Mouse (Mus musculus): ENCODE results near the gene Limk2. TPM values are rescaled to one million over a fixed set of nuclear protein-coding genes. Genes with fewer than 3 reads are reported as not detected.

Limk2 gene
- polyA plus RNA-seq, 1 experiment from 2014 or later = 74.8 TPM

GRCm38 (mm10) chr11:3370928-3371598 is 37.9 kb downstream of the Limk2 start:
- Histone ChIP-seq H3K4me3 (ENCODE audit: low read depth, low read length) (peak overlapping the region; percentile 55), H3K9me3 (ENCODE audit: control insufficient read depth, low read length) (no peaks in the 10 kb centered on the region), H3K9ac (ENCODE audit: low read depth, low read length) (peak overlapping the region; percentile 74), H3K4me2 (replicated peaks; ENCODE audit: low read depth, low read length) (peak overlapping the region; percentile 72), H3K4me1 (replicated peaks; ENCODE audit: control insufficient read depth, insufficient read depth, low read length) (peaks cover 4% of the 10 kb centered on the region; the same call in 1 of the 2 replicates), H3K27ac (ENCODE audit: low read depth, low read length) (peak overlapping the region; percentile 83), H3K27me3 (ENCODE audit: control insufficient read depth, insufficient read depth, low read length) (no peaks in the 10 kb centered on the region), H3K36me3 (ENCODE audit: control insufficient read depth, insufficient read depth, low read length) (no peaks in the 10 kb centered on the region)
- 2% methylated on average over 27 of the region's 27 CpGs for WGBS
- peak; percentile 88 for DNase-seq (ENCODE audit: low spot score)
- ATAC-seq (ENCODE audit: low FRiP score) = peak; percentile 96

GRCm38 (mm10) chr11:3370162-3370561 is 38.8 kb downstream of the Limk2 start:
- peaks cover 4% of the 10 kb centered on the region; the same call in 1 of the 2 replicates for H3K4me1 ChIP-seq (replicated peaks; ENCODE audit: control insufficient read depth, insufficient read depth, low read length)
- H3K27ac ChIP-seq (ENCODE audit: low read depth, low read length) = no peak overlapping the region
- H3K4me2 ChIP-seq (replicated peaks; ENCODE audit: low read depth, low read length) = peak overlapping the region; percentile 72
- no peaks in the 10 kb centered on the region for H3K27me3 ChIP-seq (ENCODE audit: control insufficient read depth, insufficient read depth, low read length)
- WGBS = 79% methylated on average over 2 of the region's 2 CpGs
- H3K9ac ChIP-seq (ENCODE audit: low read depth, low read length) = peak overlapping the region; percentile 43
- H3K9me3 ChIP-seq (ENCODE audit: control insufficient read depth, low read length) = no peaks in the 10 kb centered on the region
- no peaks in the 10 kb centered on the region for H3K36me3 ChIP-seq (ENCODE audit: control insufficient read depth, insufficient read depth, low read length)
- H3K4me3 ChIP-seq (ENCODE audit: low read depth, low read length) = peak overlapping the region; percentile 55
- no peak for ATAC-seq (ENCODE audit: low FRiP score)
- no peak for DNase-seq (ENCODE audit: low spot score)

GRCm38 (mm10) chr11:3369449-3369848 is 39.5 kb downstream of the Limk2 start:
- ATAC-seq (ENCODE audit: low FRiP score) (no peak), DNase-seq (ENCODE audit: low spot score) (no peak)
- peaks cover 4% of the 10 kb centered on the region; the same call in 1 of the 2 replicates for H3K4me1 ChIP-seq (replicated peaks; ENCODE audit: control insufficient read depth, insufficient read depth, low read length)
- 0 out of 2 replicates have a peak overlapping the region, but pooled peaks have one; percentile 6 for H3K4me3 ChIP-seq (ENCODE audit: low read depth, low read length)
- no peak overlapping the region for H3K27ac ChIP-seq (ENCODE audit: low read depth, low read length)
- no peaks in the 10 kb centered on the region for H3K36me3 ChIP-seq (ENCODE audit: control insufficient read depth, insufficient read depth, low read length)
- 78% methylated on average over 5 of the region's 5 CpGs for whole genome bisulfite sequencing
- H3K27me3 ChIP-seq (ENCODE audit: control insufficient read depth, insufficient read depth, low read length) = no peaks in the 10 kb centered on the region
- H3K9me3 ChIP-seq (ENCODE audit: control insufficient read depth, low read length) = no peaks in the 10 kb centered on the region
- H3K4me2 ChIP-seq (replicated peaks; ENCODE audit: low read depth, low read length) = peak overlapping the region; percentile 72
- H3K9ac ChIP-seq (ENCODE audit: low read depth, low read length) = no peak overlapping the region

- DNase-seq (ENCODE audit: low spot score) = no peak
- no peaks in the 10 kb centered on the region for H3K9me3 ChIP-seq (ENCODE audit: control insufficient read depth, low read length)
- peaks cover 4% of the 10 kb centered on the region; the same call in 1 of the 2 replicates for H3K4me1 ChIP-seq (replicated peaks; ENCODE audit: control insufficient read depth, insufficient read depth, low read length)
- H3K27me3 ChIP-seq (ENCODE audit: control insufficient read depth, insufficient read depth, low read length) = no peaks in the 10 kb centered on the region
- ATAC-seq (ENCODE audit: low FRiP score) = no peak
- WGBS = 64% methylated on average over 7 of the region's 7 CpGs
- H3K4me3 ChIP-seq (ENCODE audit: low read depth, low read length) = 0 out of 2 replicates have a peak overlapping the region, but pooled peaks have one; percentile 6
- no peaks in the 10 kb centered on the region for H3K36me3 ChIP-seq (ENCODE audit: control insufficient read depth, insufficient read depth, low read length)
- peak overlapping the region; percentile 8; the same call in 1 of the 2 replicates for H3K4me2 ChIP-seq (replicated peaks; ENCODE audit: low read depth, low read length)
- H3K9ac ChIP-seq (ENCODE audit: low read depth, low read length) = no peak overlapping the region
- H3K27ac ChIP-seq (ENCODE audit: low read depth, low read length) = no peak overlapping the region
These were observed 40.0 kb downstream of the Limk2 start for GRCm38 (mm10) chr11:3368983-3369382.

GRCm38 (mm10) chr11:3366411-3366810 is 42.6 kb downstream of the Limk2 start:
- ATAC-seq (ENCODE audit: low FRiP score) = no peak
- no peaks in the 10 kb centered on the region for H3K27me3 ChIP-seq (ENCODE audit: control insufficient read depth, insufficient read depth, low read length)
- no peaks in the 10 kb centered on the region for H3K36me3 ChIP-seq (ENCODE audit: control insufficient read depth, insufficient read depth, low read length)
- 90% methylated on average over 7 of the region's 7 CpGs for WGBS
- no peak overlapping the region for H3K4me2 ChIP-seq (replicated peaks; ENCODE audit: low read depth, low read length)
- no peak overlapping the region for H3K27ac ChIP-seq (ENCODE audit: low read depth, low read length)
- no peak overlapping the region for H3K9ac ChIP-seq (ENCODE audit: low read depth, low read length)
- H3K9me3 ChIP-seq (ENCODE audit: control insufficient read depth, low read length) = peaks cover 4% of the 10 kb centered on the region; the same call in 1 of the 2 replicates
- peaks cover 2% of the 10 kb centered on the region; the same call in 1 of the 2 replicates for H3K4me1 ChIP-seq (replicated peaks; ENCODE audit: control insufficient read depth, insufficient read depth, low read length)
- no peak for DNase-seq (ENCODE audit: low spot score)
- H3K4me3 ChIP-seq (ENCODE audit: low read depth, low read length) = no peak overlapping the region

GRCm38 (mm10) chr11:3362854-3363253 is 46.1 kb downstream of the Limk2 start:
- WGBS = 89% methylated on average over 3 of the region's 3 CpGs
- Histone ChIP-seq H3K4me2 (replicated peaks; ENCODE audit: low read depth, low read length) (no peak overlapping the region), H3K9ac (ENCODE audit: low read depth, low read length) (no peak overlapping the region), H3K27ac (ENCODE audit: low read depth, low read length) (no peak overlapping the region), H3K4me1 (replicated peaks; ENCODE audit: control insufficient read depth, insufficient read depth, low read length) (no peaks in the 10 kb centered on the region), H3K9me3 (ENCODE audit: control insufficient read depth, low read length) (peaks cover 4% of the 10 kb centered on the region; the same call in 1 of the 2 replicates), H3K36me3 (ENCODE audit: control insufficient read depth, insufficient read depth, low read length) (no peaks in the 10 kb centered on the region), H3K4me3 (ENCODE audit: low read depth, low read length) (no peak overlapping the region), H3K27me3 (ENCODE audit: control insufficient read depth, insufficient read depth, low read length) (no peaks in the 10 kb centered on the region)
- no peak for DNase-seq (ENCODE audit: low spot score)
- ATAC-seq (ENCODE audit: low FRiP score) = no peak

- Histone ChIP-seq H3K27ac (ENCODE audit: low read depth, low read length) (no peak overlapping the region), H3K36me3 (ENCODE audit: control insufficient read depth, insufficient read depth, low read length) (peaks cover 15% of the 10 kb centered on the region; the same call in 1 of the 2 replicates), H3K4me2 (replicated peaks; ENCODE audit: low read depth, low read length) (no peak overlapping the region), H3K9me3 (ENCODE audit: control insufficient read depth, low read length) (no peaks in the 10 kb centered on the region), H3K9ac (ENCODE audit: low read depth, low read length) (no peak overlapping the region), H3K4me1 (replicated peaks; ENCODE audit: control insufficient read depth, insufficient read depth, low read length) (no peaks in the 10 kb centered on the region), H3K27me3 (ENCODE audit: control insufficient read depth, insufficient read depth, low read length) (no peaks in the 10 kb centered on the region), H3K4me3 (ENCODE audit: low read depth, low read length) (no peak overlapping the region)
- ATAC-seq (ENCODE audit: low FRiP score) (no peak), DNase-seq (ENCODE audit: low spot score) (peak; percentile 17)
- WGBS = 50% methylated on average over 18 of the region's 18 CpGs
These were observed 55.9 kb downstream of the Limk2 start for GRCm38 (mm10) chr11:3352990-3353585.

- H3K9ac ChIP-seq (ENCODE audit: low read depth, low read length) = no peak overlapping the region
- 93% methylated on average over 9 of the region's 9 CpGs for WGBS
- no peak overlapping the region for H3K4me3 ChIP-seq (ENCODE audit: low read depth, low read length)
- H3K4me1 ChIP-seq (replicated peaks; ENCODE audit: control insufficient read depth, insufficient read depth, low read length) = no peaks in the 10 kb centered on the region
- DNase-seq (ENCODE audit: low spot score) = no peak
- no peaks in the 10 kb centered on the region for H3K9me3 ChIP-seq (ENCODE audit: control insufficient read depth, low read length)
- no peak overlapping the region for H3K27ac ChIP-seq (ENCODE audit: low read depth, low read length)
- H3K36me3 ChIP-seq (ENCODE audit: control insufficient read depth, insufficient read depth, low read length) = peaks cover 13% of the 10 kb centered on the region; the same call in 1 of the 2 replicates
- ATAC-seq (ENCODE audit: low FRiP score) = no peak
- no peaks in the 10 kb centered on the region for H3K27me3 ChIP-seq (ENCODE audit: control insufficient read depth, insufficient read depth, low read length)
- H3K4me2 ChIP-seq (replicated peaks; ENCODE audit: low read depth, low read length) = no peak overlapping the region
These were observed 56.9 kb downstream of the Limk2 start for GRCm38 (mm10) chr11:3352131-3352530.

- H3K4me3 ChIP-seq (ENCODE audit: low read depth, low read length) = no peak overlapping the region
- no peak overlapping the region for H3K4me2 ChIP-seq (replicated peaks; ENCODE audit: low read depth, low read length)
- H3K36me3 ChIP-seq (ENCODE audit: control insufficient read depth, insufficient read depth, low read length) = peaks cover 14% of the 10 kb centered on the region
- H3K9ac ChIP-seq (ENCODE audit: low read depth, low read length) = no peak overlapping the region
- H3K27ac ChIP-seq (ENCODE audit: low read depth, low read length) = no peak overlapping the region
- DNase-seq (ENCODE audit: low spot score) (no peak), ATAC-seq (ENCODE audit: low FRiP score) (no peak)
- H3K4me1 ChIP-seq (replicated peaks; ENCODE audit: control insufficient read depth, insufficient read depth, low read length) = no peaks in the 10 kb centered on the region
- no peaks in the 10 kb centered on the region for H3K9me3 ChIP-seq (ENCODE audit: control insufficient read depth, low read length)
- WGBS = 90% methylated on average over 4 of the region's 4 CpGs
- H3K27me3 ChIP-seq (ENCODE audit: control insufficient read depth, insufficient read depth, low read length) = no peaks in the 10 kb centered on the region
These were observed 59.7 kb downstream of the Limk2 start for GRCm38 (mm10) chr11:3349343-3349695.

All from hindbrain, embryonic 11.5 days (tissue).